Mouse (Mus musculus): ENCODE results near the gene Peli1. TPM values are rescaled to one million over a fixed set of nuclear protein-coding genes. Genes with fewer than 3 reads are reported as not detected.

Peli1 gene
- polyA plus RNA-seq, 1 experiment, result 9.1 TPM

DNA sequence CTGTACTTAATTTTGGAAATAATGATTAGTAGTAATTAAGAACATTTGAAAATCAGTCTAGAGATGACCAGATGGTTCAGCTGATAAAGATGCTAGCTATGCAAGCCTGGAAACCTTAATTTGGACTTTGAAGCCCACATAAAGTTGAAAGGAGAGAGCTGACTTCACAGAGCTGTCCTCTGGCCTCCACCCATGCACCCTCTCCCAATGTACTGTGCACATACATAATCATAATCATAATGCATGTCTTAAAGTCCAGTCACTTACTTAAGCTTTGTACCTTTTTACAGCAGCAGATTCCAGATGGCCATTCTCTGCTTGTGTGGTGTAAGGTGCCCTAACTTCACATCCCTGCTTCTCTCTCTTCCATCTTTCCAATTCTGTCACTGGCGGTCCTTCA lies 9.6 kb downstream of the Peli1 start:
- TF ChIP-seq CTCF (IDR thresholded peaks at IDR 0.05; ENCODE audit: control insufficient read depth, insufficient read depth, low read length) (no peak), POLR2A (IDR thresholded peaks at IDR 0.05; ENCODE audit: borderline replicate concordance, control insufficient read depth, low read depth, low read length) (no peak)
- Histone ChIP-seq H3K4me1 (ENCODE audit: control insufficient read depth, insufficient read depth, low read length) (no peaks in the 10 kb centered on the region), H3K27ac (ENCODE audit: control insufficient read depth, insufficient read depth, low read depth, low read length, poor library complexity) (no peak overlapping the region), H3K4me3 (replicated peaks; ENCODE audit: control insufficient read depth, low read depth, low read length) (no peak overlapping the region)
- 88% methylated on average over 1 of the region's 1 CpGs for WGBS

DNA sequence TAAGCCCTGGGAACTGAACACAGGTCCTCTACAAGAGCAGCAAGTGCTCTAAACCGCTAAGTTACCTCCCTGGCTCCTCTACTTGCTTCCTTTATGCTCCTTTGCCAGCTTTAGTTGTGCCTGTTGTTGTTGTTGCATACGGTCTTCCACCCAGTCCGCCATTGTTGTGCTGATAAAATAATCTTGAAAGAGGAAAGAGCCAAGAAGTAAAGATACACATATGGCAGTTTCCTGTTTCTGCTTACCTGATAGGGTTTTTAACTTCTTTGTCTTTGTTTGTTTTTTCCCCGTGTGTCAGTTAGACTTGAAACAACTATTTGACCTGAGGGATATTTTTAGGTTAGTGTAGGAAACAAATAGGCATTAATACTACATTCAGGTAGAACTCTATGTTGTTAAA lies 10.2 kb downstream of the Peli1 start:
- Histone ChIP-seq H3K27ac (ENCODE audit: control insufficient read depth, insufficient read depth, low read depth, low read length, poor library complexity) (no peak overlapping the region), H3K4me3 (replicated peaks; ENCODE audit: control insufficient read depth, low read depth, low read length) (no peak overlapping the region), H3K4me1 (ENCODE audit: control insufficient read depth, insufficient read depth, low read length) (no peaks in the 10 kb centered on the region)
- TF ChIP-seq POLR2A (IDR thresholded peaks at IDR 0.05; ENCODE audit: borderline replicate concordance, control insufficient read depth, low read depth, low read length) (no peak), CTCF (IDR thresholded peaks at IDR 0.05; ENCODE audit: control insufficient read depth, insufficient read depth, low read length) (no peak)
- 72% methylated on average over 4 of the region's 4 CpGs for WGBS

DNA sequence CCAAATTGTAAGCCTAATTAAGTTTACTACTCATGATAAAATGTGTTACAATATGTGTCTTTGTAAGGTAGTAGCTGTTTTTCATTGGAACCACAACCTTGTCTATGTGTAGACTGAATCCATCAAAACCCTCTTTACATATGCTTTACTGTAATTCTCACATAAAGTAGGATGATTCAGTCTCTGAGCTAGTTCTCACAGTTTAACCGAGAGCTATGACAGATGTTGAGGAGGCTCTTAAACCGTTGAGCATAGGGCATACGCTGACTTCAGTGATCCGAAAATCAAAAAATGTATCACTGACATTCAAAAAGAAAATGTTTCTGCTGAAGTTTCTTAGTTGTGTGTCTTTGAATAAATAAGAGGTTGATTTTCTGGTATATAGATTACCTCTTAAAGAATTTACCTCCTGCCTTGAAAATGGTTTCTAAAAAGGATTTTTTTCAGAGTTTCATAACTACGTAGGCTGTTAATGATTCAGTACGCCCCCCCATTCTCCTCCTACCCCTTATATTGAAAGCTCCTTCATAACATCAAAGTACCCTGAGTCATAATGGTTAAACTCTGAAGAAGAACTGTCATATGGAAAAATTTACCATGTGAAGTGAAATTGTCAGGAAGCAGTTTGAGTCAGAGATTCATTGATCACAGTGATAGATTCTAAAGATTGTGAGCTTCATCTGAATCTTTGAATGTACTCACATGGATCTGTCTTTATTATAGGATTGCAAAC lies 11.3 kb downstream of the Peli1 start:
- H3K4me1 ChIP-seq (ENCODE audit: control insufficient read depth, insufficient read depth, low read length), result no peaks in the 10 kb centered on the region
- WGBS, result 89% methylated on average over 6 of the region's 6 CpGs
- TF ChIP-seq POLR2A (IDR thresholded peaks at IDR 0.05; ENCODE audit: borderline replicate concordance, control insufficient read depth, low read depth, low read length), result no peak
- TF ChIP-seq CTCF (IDR thresholded peaks at IDR 0.05; ENCODE audit: control insufficient read depth, insufficient read depth, low read length), result no peak

DNA sequence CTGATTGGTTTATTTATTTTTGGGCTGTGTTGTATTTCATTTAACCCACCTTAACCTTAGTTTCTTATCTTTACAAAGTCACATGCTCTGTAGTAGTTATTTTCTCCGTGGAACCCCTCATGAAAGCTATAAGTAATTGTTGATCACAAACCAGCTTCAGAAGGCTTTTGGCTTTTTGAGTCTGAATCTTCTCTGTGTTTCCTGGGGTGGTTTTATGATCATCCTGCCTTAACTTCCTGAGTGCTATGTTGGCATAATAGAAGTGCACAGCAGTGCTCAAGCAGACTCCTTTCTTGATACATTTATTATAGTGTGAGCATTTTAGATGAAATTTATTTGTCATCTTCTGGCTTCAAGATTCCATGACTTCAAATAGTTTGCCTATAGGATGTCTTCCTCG lies 12.1 kb downstream of the Peli1 start:
- 37% methylated on average over 2 of the region's 2 CpGs for WGBS
- TF ChIP-seq CTCF (IDR thresholded peaks at IDR 0.05; ENCODE audit: control insufficient read depth, insufficient read depth, low read length), result no peak
- no peak for TF ChIP-seq POLR2A (IDR thresholded peaks at IDR 0.05; ENCODE audit: borderline replicate concordance, control insufficient read depth, low read depth, low read length)

More for the DNA sequence above, 11.3 kb downstream of the Peli1 start:
- Histone ChIP-seq H3K27ac (ENCODE audit: control insufficient read depth, insufficient read depth, low read depth, low read length, poor library complexity) (no peak overlapping the region), H3K4me3 (replicated peaks; ENCODE audit: control insufficient read depth, low read depth, low read length) (no peak overlapping the region)

DNA sequence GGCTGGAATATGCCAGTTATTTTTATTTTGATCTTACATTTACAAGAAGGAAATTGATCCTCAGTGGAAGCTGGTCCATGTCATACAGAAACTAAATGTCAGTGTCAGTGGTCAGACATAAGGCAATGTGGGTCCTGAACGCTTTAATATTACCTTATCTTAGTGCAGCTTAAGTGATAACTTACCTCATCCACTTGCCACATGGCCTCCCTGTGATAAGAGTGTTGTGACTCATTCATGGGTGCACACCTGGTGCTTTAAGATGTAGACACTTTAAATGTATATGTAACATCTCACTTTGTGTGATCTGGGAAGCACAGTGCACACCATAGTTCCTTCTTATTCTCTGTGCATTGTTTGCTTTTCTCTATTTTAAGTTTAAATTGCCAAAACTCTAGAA lies 14.3 kb downstream of the Peli1 start:
- H3K4me1 ChIP-seq (ENCODE audit: control insufficient read depth, insufficient read depth, low read length), result no peaks in the 10 kb centered on the region
- 62% methylated on average over 1 of the region's 1 CpGs for WGBS
- H3K4me3 ChIP-seq (replicated peaks; ENCODE audit: control insufficient read depth, low read depth, low read length), result no peak overlapping the region

More for the DNA sequence above, 12.1 kb downstream of the Peli1 start:
- no peak overlapping the region for H3K4me3 ChIP-seq (replicated peaks; ENCODE audit: control insufficient read depth, low read depth, low read length)
- no peak overlapping the region for H3K27ac ChIP-seq (ENCODE audit: control insufficient read depth, insufficient read depth, low read depth, low read length, poor library complexity)
- H3K4me1 ChIP-seq (ENCODE audit: control insufficient read depth, insufficient read depth, low read length), result no peaks in the 10 kb centered on the region

DNA sequence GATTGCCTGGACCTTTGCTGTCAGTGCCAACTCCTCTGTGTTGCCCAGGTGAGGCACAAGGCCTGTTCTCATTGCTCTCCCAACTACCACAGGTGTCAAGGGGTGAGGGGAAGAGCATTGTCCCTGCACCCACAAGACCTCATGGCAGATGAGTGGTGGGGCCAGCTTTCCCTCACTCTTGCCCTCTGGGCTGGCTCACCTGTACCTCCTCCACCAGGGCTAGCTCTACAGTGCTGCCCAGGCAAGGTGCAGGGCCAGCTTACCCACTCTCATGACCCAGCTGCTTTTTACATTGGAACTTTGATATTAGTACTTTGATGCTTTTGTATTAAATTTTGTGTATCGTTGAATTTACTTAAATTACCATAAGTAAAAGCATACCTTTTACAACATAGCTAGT lies 16.0 kb downstream of the Peli1 start:
- TF ChIP-seq POLR2A (IDR thresholded peaks at IDR 0.05; ENCODE audit: borderline replicate concordance, control insufficient read depth, low read depth, low read length) (no peak), CTCF (IDR thresholded peaks at IDR 0.05; ENCODE audit: control insufficient read depth, insufficient read depth, low read length) (no peak)
- Histone ChIP-seq H3K27ac (ENCODE audit: control insufficient read depth, insufficient read depth, low read depth, low read length, poor library complexity) (no peak overlapping the region), H3K4me3 (replicated peaks; ENCODE audit: control insufficient read depth, low read depth, low read length) (no peak overlapping the region), H3K4me1 (ENCODE audit: control insufficient read depth, insufficient read depth, low read length) (no peaks in the 10 kb centered on the region)
- 89% methylated on average over 1 of the region's 1 CpGs for WGBS

More for the DNA sequence above, 14.3 kb downstream of the Peli1 start:
- no peak overlapping the region for H3K27ac ChIP-seq (ENCODE audit: control insufficient read depth, insufficient read depth, low read depth, low read length, poor library complexity)
- no peak for TF ChIP-seq CTCF (IDR thresholded peaks at IDR 0.05; ENCODE audit: control insufficient read depth, insufficient read depth, low read length)
- TF ChIP-seq POLR2A (IDR thresholded peaks at IDR 0.05; ENCODE audit: borderline replicate concordance, control insufficient read depth, low read depth, low read length), result no peak

DNA sequence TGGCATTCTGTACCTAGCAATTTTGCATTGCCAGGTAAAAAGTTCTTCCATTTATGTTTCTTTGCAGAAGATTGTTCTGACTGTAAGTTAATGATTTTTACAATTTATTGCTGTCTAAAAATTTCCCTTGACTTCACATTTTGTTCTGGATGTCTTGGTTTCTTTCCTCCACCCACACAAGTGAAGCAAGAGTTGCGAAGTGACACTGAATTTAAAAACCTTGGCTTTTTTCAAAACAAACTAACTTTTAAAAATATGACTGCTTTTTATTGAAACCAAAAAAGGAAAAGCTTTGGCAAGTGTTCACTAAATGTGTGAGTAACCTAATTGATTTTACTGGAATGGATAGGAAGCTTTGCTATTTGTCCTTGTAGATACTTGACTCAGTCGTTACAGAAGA lies 18.2 kb downstream of the Peli1 start:
- TF ChIP-seq POLR2A (IDR thresholded peaks at IDR 0.05; ENCODE audit: borderline replicate concordance, control insufficient read depth, low read depth, low read length) (no peak), CTCF (IDR thresholded peaks at IDR 0.05; ENCODE audit: control insufficient read depth, insufficient read depth, low read length) (no peak)
- no peak overlapping the region for H3K27ac ChIP-seq (ENCODE audit: control insufficient read depth, insufficient read depth, low read depth, low read length, poor library complexity)
- H3K4me1 ChIP-seq (ENCODE audit: control insufficient read depth, insufficient read depth, low read length), result no peaks in the 10 kb centered on the region
- no peak overlapping the region for H3K4me3 ChIP-seq (replicated peaks; ENCODE audit: control insufficient read depth, low read depth, low read length)
- 80% methylated on average over 2 of the region's 2 CpGs for WGBS

DNA sequence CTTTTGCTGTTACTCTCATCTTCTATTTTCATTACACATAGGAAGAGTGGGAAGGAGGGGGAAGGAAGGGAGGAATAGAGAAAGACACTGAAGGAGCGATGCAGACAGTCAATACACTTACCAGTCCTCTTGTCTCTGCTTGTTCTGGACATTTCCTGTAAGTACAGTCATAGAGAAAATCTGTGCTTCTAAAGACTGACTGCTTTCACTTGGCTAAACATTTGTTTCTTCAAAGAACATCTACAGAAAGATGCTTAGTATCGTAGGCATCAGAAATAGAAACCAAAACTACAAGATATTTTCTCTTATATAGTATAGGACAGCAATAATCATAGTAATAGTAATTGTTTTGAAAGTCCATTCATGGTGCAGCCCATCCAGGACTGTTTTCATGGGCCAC lies 23.4 kb downstream of the Peli1 start:
- WGBS, result 76% methylated on average over 2 of the region's 2 CpGs
- TF ChIP-seq POLR2A (IDR thresholded peaks at IDR 0.05; ENCODE audit: borderline replicate concordance, control insufficient read depth, low read depth, low read length), result no peak
- TF ChIP-seq CTCF (IDR thresholded peaks at IDR 0.05; ENCODE audit: control insufficient read depth, insufficient read depth, low read length), result no peak
- Histone ChIP-seq H3K4me3 (replicated peaks; ENCODE audit: control insufficient read depth, low read depth, low read length) (no peak overlapping the region), H3K27ac (ENCODE audit: control insufficient read depth, insufficient read depth, low read depth, low read length, poor library complexity) (no peak overlapping the region), H3K4me1 (ENCODE audit: control insufficient read depth, insufficient read depth, low read length) (no peaks in the 10 kb centered on the region; the same call in 1 of the 2 replicates)
